Comparison of ENCODE assay signal across 17 mouse cellular contexts in genomic region chr6:60717566-60717965, GRCm38 (mm10).
A peak's percentile ranks its signal among the peaks of the same experiment; 100 is the strongest.
DNase-seq lines count a peak whose midpoint lies in the region; TF ChIP-seq lines count a peak whose summit lies in the region.
"Had no signal": no experiment of that assay in that cellular context is flagged by ENCODE, and none has a peak within 500 bp of the region (broad histone marks: within the 10 kb centered on the region; RNA-seq: fewer than 3 reads in every experiment).

No protein-coding gene starts in this region.

- H3K27ac ChIP-seq in heart, embryonic 10.5 days = no peak overlapping the region
- H3K27ac ChIP-seq: embryonic facial prominence, embryonic 12.5 days; hindbrain, embryonic 15.5 days; lung, embryonic 15.5 days had no signal

- no peak overlapping the region for H3K4me3 ChIP-seq in heart, embryonic 10.5 days
- H3K4me3 ChIP-seq: embryonic facial prominence, embryonic 12.5 days; hindbrain, embryonic 15.5 days; lung, embryonic 15.5 days had no signal

- H3K9me3 ChIP-seq in heart, embryonic 10.5 days = no peaks in the 10 kb centered on the region
- H3K9me3 ChIP-seq: embryonic facial prominence, embryonic 12.5 days; hindbrain, embryonic 15.5 days; lung, embryonic 15.5 days had no signal

- H3K36me3 ChIP-seq in heart, embryonic 10.5 days = no peaks in the 10 kb centered on the region
- H3K36me3 ChIP-seq: embryonic facial prominence, embryonic 12.5 days; hindbrain, embryonic 15.5 days; lung, embryonic 15.5 days had no signal

- TF ChIP-seq CTCF in brain, embryonic 14.5 days (IDR thresholded peaks at IDR 0.05; ENCODE audit: borderline replicate concordance, extremely low read depth, insufficient read depth, insufficient read length) = no peak

- 85% methylated on average over 3 of the region's 3 CpGs for WGBS in heart, embryonic 10.5 days

- no peaks in the 10 kb centered on the region for H3K4me1 ChIP-seq in heart, embryonic 10.5 days
- H3K4me1 ChIP-seq: embryonic facial prominence, embryonic 12.5 days; hindbrain, embryonic 15.5 days; lung, embryonic 15.5 days had no signal

- no peak for TF ChIP-seq POLR2A in brain, embryonic 14.5 days (IDR thresholded peaks at IDR 0.05; ENCODE audit: borderline replicate concordance, extremely low read depth, insufficient read depth, insufficient read length, poor library complexity, severe bottlenecking)

- intact Hi-C loops in left cerebral cortex, postnatal 25 days (cut with DNase I) = loop anchor here (5.0 kb wide), 1 partner anchor 110 kb away; the partner anchor contains the start of gene Snca
- intact Hi-C loops in heart, postnatal 10 days (cut with DNase I) = no loop called here

- no peaks in the 10 kb centered on the region for H3K27me3 ChIP-seq in heart, embryonic 10.5 days (ENCODE audit: insufficient read depth, poor library complexity, severe bottlenecking)
- H3K27me3 ChIP-seq: embryonic facial prominence, embryonic 12.5 days; hindbrain, embryonic 15.5 days; lung, embryonic 15.5 days had no signal

- DNase-seq in brain, adult 2 months (ENCODE audit: low read depth, low spot score) = peak; percentile 93
- DNase-seq in brain, embryonic 14.5 days (ENCODE audit: low read depth) = peak; percentile 18
- peak; percentile 54 to 76 for DNase-seq in cerebellum, postnatal 14 days
- peak; percentile 31 to 92 for DNase-seq in left cerebral cortex, postnatal 25 days (ENCODE audit: low spot score in 2 of 2)
- DNase-seq in urinary bladder, postnatal 4 days (ENCODE audit: low spot score in 2 of 2) = no peak
- no peak for DNase-seq in heart, embryonic 10.5 days (ENCODE audit: low spot score)
- no peak for DNase-seq in heart, postnatal 10 days
- no peak for DNase-seq in layer of hippocampus, adult 9-10 months (ENCODE audit: low spot score)
- DNase-seq: adrenal gland, postnatal 25 days; heart, adult 18-20 months; heart, postnatal 14 days; kidney, adult 11 months; kidney, postnatal 10 days; thymus, postnatal 36 days had no signal

Comparison
In these comparisons a context has a peak if more than half of its experiments do, and no peak if none do; other contexts are left out.
1. DNase-seq: peak in brain, adult 2 months (single experiment), brain, embryonic 14.5 days (single experiment), cerebellum, postnatal 14 days (2 of 2) and left cerebral cortex, postnatal 25 days (2 of 2); none in urinary bladder, postnatal 4 days (0 of 2), heart, embryonic 10.5 days (single experiment), heart, postnatal 10 days (0 of 2) and layer of hippocampus, adult 9-10 months (single experiment).